Mouse (Mus musculus) neural tube, embryonic 12.5 days (tissue): ENCODE data around the gene Clstn3. TPM values are rescaled to one million over a fixed set of nuclear protein-coding genes. Genes with fewer than 3 reads are reported as not detected.
"Not testable (repeated sequence)": the region's sequence is repeated elsewhere in the genome, so short reads cannot be mapped to it uniquely, and the experiment has no call there.

Experiments used
- ATAC-seq: fragments of 200-750 bp; cut with Nextera tagmentation; 2 replicates; pipeline ENCODE4 v1.8.0; 2017; ENCODE audit warnings: low read depth, mild to moderate bottlenecking, moderate TSS enrichment, moderate library complexity; ENCODE audit not compliant: low FRiP score
- H3K27ac ChIP-seq: fragments of 300-500 bp; sonication (generic); 2 replicates; pipeline ENCODE4 v1.5.1; 2016
- H3K27me3 ChIP-seq: fragments of 300-500 bp; sonication (generic); replicated peaks from 2 replicates; pipeline ENCODE4 v1.6.1; 2016; ENCODE audit warnings: mild to moderate bottlenecking
- H3K36me3 ChIP-seq: fragments of 300-500 bp; sonication (generic); 2 replicates; pipeline ENCODE4 v1.6.1; 2016; ENCODE audit warnings: mild to moderate bottlenecking
- H3K4me1 ChIP-seq: fragments of 300-500 bp; sonication (generic); 2 replicates; pipeline ENCODE4 v1.6.1; 2016
- H3K4me2 ChIP-seq: fragments of 300-500 bp; sonication (generic); replicated peaks from 2 replicates; pipeline ENCODE4 v1.6.1; 2016; ENCODE audit warnings: mild to moderate bottlenecking
- H3K4me3 ChIP-seq: fragments of 300-500 bp; sonication (generic); 2 replicates; pipeline ENCODE4 v1.5.1; 2016
- H3K9ac ChIP-seq: fragments of 300-500 bp; sonication (generic); 2 replicates; pipeline ENCODE4 v1.6.1; 2016; ENCODE audit warnings: mild to moderate bottlenecking
- H3K9me3 ChIP-seq: fragments of 300-500 bp; sonication (generic); 2 replicates; pipeline ENCODE4 v1.6.1; 2016; ENCODE audit warnings: mild to moderate bottlenecking
- WGBS: fragments of 180-500 bp; shearing (Covaris S2); methylation state at CpG from one replicate; pipeline ENCODE4 v1.1.7; 2016; 5-methylcytosine and 5-hydroxymethylcytosine counted together
- polyA plus RNA-seq: library from polyadenylated mRNA; unstranded; fragments of >200 nt; fragmentation: Nextera tagmentation; extraction: Ambion mirVana; gene quantifications from 2 replicates; pipeline ENCODE4 v1.2.1, GENCODE M21; 2016

Gene Clstn3
- polyA plus RNA-seq, 1 experiment from 2014 or later = 39.7 TPM

DNA sequence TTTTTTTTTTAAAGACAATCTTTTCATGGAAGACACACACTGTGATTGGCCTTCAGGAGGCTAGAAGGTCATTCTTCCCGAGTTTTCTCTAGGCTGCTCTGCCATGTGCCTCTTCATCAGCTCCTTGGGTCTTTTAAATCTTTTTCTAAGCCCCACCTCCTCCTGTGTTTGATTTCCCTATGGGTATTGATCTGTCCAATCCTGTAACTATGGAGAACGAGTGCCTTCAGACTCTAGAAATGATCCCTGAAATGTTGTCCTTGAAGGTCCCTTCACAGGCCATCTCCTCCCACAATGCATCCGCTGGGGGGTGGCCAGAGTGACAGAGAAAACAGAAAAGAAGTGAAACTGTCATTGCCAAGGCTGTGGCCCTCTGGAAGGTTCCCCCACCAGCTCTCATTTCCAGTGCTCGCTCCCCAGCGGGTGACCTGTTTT lies 12.6 kb upstream of the Clstn3 start:
- Histone ChIP-seq H3K9ac (no peak overlapping the region), H3K36me3 (no peaks in the 10 kb centered on the region), H3K4me2 (no peak overlapping the region), H3K4me1 (no peaks in the 10 kb centered on the region), H3K9me3 (no peaks in the 10 kb centered on the region), H3K27ac (no peak overlapping the region), H3K4me3 (no peak overlapping the region), H3K27me3 (no peaks in the 10 kb centered on the region)
- no peak for ATAC-seq
- 65% methylated on average over 5 of the region's 5 CpGs for WGBS

GRCm38 (mm10) chr6:124476796-124477195 lies 12.2 kb upstream of the Clstn3 start:
- no peak overlapping the region for H3K27ac ChIP-seq
- 87% methylated on average over 11 of the region's 11 CpGs for WGBS
- no peaks in the 10 kb centered on the region for H3K9me3 ChIP-seq
- H3K4me2 ChIP-seq = no peak overlapping the region
- no peaks in the 10 kb centered on the region for H3K27me3 ChIP-seq
- ATAC-seq = no peak
- no peak overlapping the region for H3K4me3 ChIP-seq
- no peaks in the 10 kb centered on the region for H3K36me3 ChIP-seq
- no peak overlapping the region for H3K9ac ChIP-seq
- H3K4me1 ChIP-seq = no peaks in the 10 kb centered on the region

DNA sequence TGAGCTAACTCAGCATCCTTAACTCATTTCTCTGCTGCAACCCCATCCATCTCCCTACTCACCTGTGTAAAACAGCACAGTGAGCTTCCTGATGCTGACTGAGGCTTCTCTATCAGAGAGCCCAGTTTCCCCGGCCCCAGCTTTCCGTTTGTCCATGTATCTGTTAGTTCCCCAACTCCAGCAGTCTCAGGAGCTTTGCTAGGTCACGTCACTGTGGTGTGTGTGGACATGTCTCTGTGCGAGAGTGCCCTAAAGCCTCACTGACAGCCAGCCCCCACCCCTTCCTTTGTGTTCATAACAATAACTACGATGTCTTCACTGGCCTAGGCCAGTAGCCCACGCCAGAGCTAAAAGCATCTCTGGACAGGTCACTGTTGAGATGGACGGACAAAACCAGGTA lies 11.6 kb upstream of the Clstn3 start:
- Histone ChIP-seq H3K9me3 (no peaks in the 10 kb centered on the region), H3K27ac (no peak overlapping the region), H3K27me3 (no peaks in the 10 kb centered on the region), H3K4me2 (no peak overlapping the region), H3K4me3 (no peak overlapping the region), H3K9ac (no peak overlapping the region), H3K4me1 (no peaks in the 10 kb centered on the region), H3K36me3 (no peaks in the 10 kb centered on the region)
- no peak for ATAC-seq
- 75% methylated on average over 7 of the region's 7 CpGs for WGBS

DNA sequence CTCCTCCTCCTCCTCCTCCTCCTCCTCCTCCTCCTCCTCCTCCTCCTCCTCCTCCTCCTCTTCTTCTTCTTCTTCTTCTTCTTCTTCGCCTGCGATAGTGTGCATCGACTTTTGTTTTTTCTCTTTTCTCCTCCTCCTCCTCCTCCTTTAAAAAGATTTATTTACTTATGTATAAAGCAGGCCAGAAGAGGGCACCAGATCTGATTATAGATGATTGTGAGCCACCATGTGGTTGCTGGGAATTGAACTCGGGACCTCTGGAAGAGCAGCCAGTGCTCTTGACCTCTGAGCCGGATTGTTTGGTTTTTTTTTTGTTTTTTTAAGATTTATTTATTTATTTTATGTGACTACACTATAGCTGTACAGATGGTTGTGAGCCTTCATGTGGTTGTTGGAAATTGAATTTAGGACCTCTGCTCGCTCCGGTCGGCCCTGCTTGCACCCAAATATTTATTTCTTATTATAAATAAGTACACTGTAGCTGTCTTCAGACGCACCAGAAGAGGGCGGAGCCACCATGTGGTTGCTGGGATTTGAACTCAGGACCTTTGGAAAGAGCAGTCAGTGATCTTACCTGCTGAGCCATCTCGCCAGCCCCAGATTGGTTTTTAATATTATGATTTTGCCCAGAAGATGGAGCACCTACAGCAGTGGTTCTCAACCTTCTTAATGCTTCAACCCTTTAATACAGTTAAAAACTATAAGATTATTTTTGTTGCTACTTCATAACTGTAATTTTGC lies 10.9 kb upstream of the Clstn3 start:
- H3K4me2 ChIP-seq, H3K4me3 ChIP-seq, ATAC-seq, H3K27ac ChIP-seq, H3K36me3 ChIP-seq, H3K9ac ChIP-seq, H3K9me3 ChIP-seq, H3K27me3 ChIP-seq, H3K4me1 ChIP-seq: not testable (repeated sequence)
- 90% methylated on average over 8 of the region's 11 CpGs for WGBS

DNA sequence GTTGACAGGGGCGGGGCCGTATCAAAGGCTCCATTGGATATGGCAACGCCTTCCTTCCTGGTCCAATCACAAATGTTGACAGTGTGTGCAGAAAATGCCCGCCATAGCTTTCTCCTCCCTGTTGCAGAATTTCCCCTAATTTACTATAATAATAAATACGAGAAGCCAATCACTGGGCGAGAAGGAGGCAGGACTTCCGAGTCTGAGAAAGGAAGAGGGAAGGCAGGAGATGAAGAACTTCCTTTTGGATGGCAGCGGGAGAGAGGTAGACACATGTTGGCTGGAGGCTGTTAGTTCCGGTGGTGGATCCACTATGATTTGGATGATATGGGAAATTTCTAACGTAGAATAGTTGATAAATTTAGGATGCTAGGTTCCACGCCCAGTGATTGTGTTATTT lies 10.0 kb upstream of the Clstn3 start:
- Histone ChIP-seq H3K4me3 (no peak overlapping the region), H3K4me1 (no peaks in the 10 kb centered on the region), H3K4me2 (no peak overlapping the region), H3K9ac (no peak overlapping the region), H3K9me3 (no peaks in the 10 kb centered on the region), H3K27me3 (no peaks in the 10 kb centered on the region), H3K36me3 (no peaks in the 10 kb centered on the region), H3K27ac (no peak overlapping the region)
- 89% methylated on average over 11 of the region's 11 CpGs for WGBS
- no peak for ATAC-seq

GRCm38 (mm10) chr6:124472801-124473200 lies 8.2 kb upstream of the Clstn3 start:
- Histone ChIP-seq H3K9me3 (no peaks in the 10 kb centered on the region), H3K27ac (no peak overlapping the region), H3K4me2 (no peak overlapping the region), H3K27me3 (no peaks in the 10 kb centered on the region), H3K36me3 (no peaks in the 10 kb centered on the region), H3K9ac (no peak overlapping the region), H3K4me3 (no peak overlapping the region), H3K4me1 (no peaks in the 10 kb centered on the region)
- no peak for ATAC-seq
- WGBS = 32% methylated on average over 6 of the region's 6 CpGs

GRCm38 (mm10) chr6:124471783-124472638 lies 7.4 kb upstream of the Clstn3 start:
- H3K36me3 ChIP-seq, ATAC-seq, H3K4me2 ChIP-seq, H3K4me1 ChIP-seq, H3K4me3 ChIP-seq, H3K9me3 ChIP-seq, H3K9ac ChIP-seq, H3K27me3 ChIP-seq, H3K27ac ChIP-seq: not testable (repeated sequence)
- 83% methylated on average over 6 of the region's 6 CpGs for WGBS

- Histone ChIP-seq H3K27ac (no peak overlapping the region), H3K4me2 (no peak overlapping the region), H3K36me3 (no peaks in the 10 kb centered on the region), H3K4me3 (no peak overlapping the region), H3K4me1 (no peaks in the 10 kb centered on the region), H3K9me3 (no peaks in the 10 kb centered on the region), H3K9ac (no peak overlapping the region), H3K27me3 (no peaks in the 10 kb centered on the region)
- WGBS = 89% methylated on average over 3 of the region's 3 CpGs
- ATAC-seq = no peak
These were observed 6.5 kb upstream of the Clstn3 start for GRCm38 (mm10) chr6:124471121-124471520.

GRCm38 (mm10) chr6:124465729-124466128 lies 1.1 kb upstream of the Clstn3 start:
- WGBS = 77% methylated on average over 6 of the region's 6 CpGs
- Histone ChIP-seq H3K27ac (no peak overlapping the region), H3K4me2 (0 out of 2 replicates have a peak overlapping the region, but pooled peaks have one; percentile 78), H3K27me3 (no peaks in the 10 kb centered on the region), H3K9me3 (no peaks in the 10 kb centered on the region), H3K4me1 (peaks cover 15% of the 10 kb centered on the region; the same call in 1 of the 2 replicates), H3K36me3 (peaks cover 2% of the 10 kb centered on the region; the same call in 1 of the 2 replicates), H3K9ac (no peak overlapping the region), H3K4me3 (no peak overlapping the region)
- no peak for ATAC-seq

GRCm38 (mm10) chr6:124465299-124465698 lies 705 bp upstream of the Clstn3 start:
- Histone ChIP-seq H3K36me3 (peaks cover 4% of the 10 kb centered on the region; the same call in 1 of the 2 replicates), H3K9me3 (no peaks in the 10 kb centered on the region), H3K4me1 (peaks cover 15% of the 10 kb centered on the region; the same call in 1 of the 2 replicates), H3K9ac (0 out of 2 replicates have a peak overlapping the region, but pooled peaks have one; percentile 70), H3K4me3 (no peak overlapping the region), H3K4me2 (peak overlapping the region; percentile 78), H3K27ac (no peak overlapping the region), H3K27me3 (no peaks in the 10 kb centered on the region)
- WGBS = 42% methylated on average over 6 of the region's 6 CpGs
- ATAC-seq = no peak

DNA sequence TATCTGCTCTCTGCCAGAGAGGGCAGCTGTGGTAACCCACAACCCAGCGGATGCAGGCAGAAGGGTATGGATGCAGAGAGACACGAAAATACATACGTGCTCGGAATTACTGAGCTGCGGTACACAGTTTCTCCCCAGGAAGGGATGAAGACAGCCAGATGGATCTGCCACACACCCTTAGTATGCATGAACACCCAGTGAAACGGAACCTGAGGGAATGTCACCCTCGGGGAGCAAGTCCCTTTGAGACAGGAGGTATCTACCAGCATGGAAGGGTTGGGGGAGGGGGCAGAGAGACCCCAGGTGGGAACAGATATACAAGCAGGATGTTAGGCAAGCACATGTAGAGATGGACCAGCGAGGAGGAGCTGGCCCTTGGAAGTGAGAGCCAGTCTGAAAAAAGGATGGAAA lies 708 bp downstream of the Clstn3 start:
- H3K9me3 ChIP-seq = no peaks in the 10 kb centered on the region
- no peaks in the 10 kb centered on the region for H3K27me3 ChIP-seq
- H3K27ac ChIP-seq = peak overlapping the region; percentile 11; the same call in 1 of the 2 replicates
- peaks cover 4% of the 10 kb centered on the region; the same call in 1 of the 2 replicates for H3K36me3 ChIP-seq
- WGBS = 21% methylated on average over 8 of the region's 8 CpGs
- peak overlapping the region; percentile 78 for H3K4me2 ChIP-seq
- peak; percentile 35 for ATAC-seq
- peak overlapping the region; percentile 70 for H3K9ac ChIP-seq
- H3K4me1 ChIP-seq = peaks cover 15% of the 10 kb centered on the region; the same call in 1 of the 2 replicates
- peak overlapping the region; percentile 51 for H3K4me3 ChIP-seq

- peaks cover 14% of the 10 kb centered on the region; the same call in 1 of the 2 replicates for H3K36me3 ChIP-seq
- H3K4me1 ChIP-seq = peaks cover 10% of the 10 kb centered on the region; the same call in 1 of the 2 replicates
- no peak overlapping the region for H3K27ac ChIP-seq
- H3K4me2 ChIP-seq = no peak overlapping the region
- no peaks in the 10 kb centered on the region for H3K27me3 ChIP-seq
- H3K9me3 ChIP-seq = no peaks in the 10 kb centered on the region
- no peak for ATAC-seq
- no peak overlapping the region for H3K4me3 ChIP-seq
- H3K9ac ChIP-seq = no peak overlapping the region
- 89% methylated on average over 4 of the region's 4 CpGs for WGBS
These were observed 5.2 kb downstream of the Clstn3 start for GRCm38 (mm10) chr6:124459388-124459787.
